Mouse (Mus musculus): ENCODE measurements at regions not wholly inside any gene's neighbourhood (a gene's known extent, or its start where the extent isn't known, plus 50 kb on each side); places are given as distances from the start of the nearest gene placed in this dataset.

DNA sequence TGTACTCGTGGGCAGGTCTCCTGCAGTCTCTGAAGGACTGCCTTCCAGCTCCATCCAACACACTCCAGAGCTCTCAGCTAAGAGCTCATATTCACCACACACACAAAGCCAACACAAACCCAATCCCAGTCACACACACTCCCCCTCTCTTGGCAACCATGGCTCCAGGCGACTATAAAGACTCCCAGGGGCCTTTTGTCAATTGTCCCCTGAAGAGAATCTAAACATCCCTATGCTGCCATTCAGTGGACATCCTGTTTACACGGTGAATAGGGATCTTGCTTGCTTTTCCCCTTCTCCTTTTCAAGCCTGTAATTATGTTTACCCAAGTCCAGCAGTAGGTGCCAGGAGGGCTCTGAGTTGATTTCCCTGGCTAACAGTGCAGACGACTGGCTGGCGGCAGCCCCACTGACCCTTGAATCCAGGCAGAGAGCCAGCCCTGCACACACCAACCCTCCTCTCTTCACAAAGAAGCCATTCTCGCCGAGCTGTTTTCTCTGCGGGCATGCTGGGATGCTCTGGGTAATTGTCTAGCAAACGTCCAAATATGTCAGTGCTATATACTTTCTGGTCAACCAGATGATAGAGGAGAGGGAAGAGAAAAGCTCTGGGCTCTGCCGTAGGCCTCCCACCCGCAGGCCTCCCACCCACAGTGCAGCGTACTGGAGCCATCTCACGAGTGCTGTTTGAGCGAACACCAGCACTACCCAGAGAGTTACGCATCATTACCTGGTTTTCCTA lies 144.9 kb downstream of the Tbc1d30 start:
- H3K27me3 ChIP-seq (ENCODE audit: control insufficient read depth, insufficient read depth, low read length): no peaks in the 10 kb centered on the region
- H3K9me3 ChIP-seq (ENCODE audit: control insufficient read depth, low read length): no peaks in the 10 kb centered on the region
- peak overlapping the region; percentile 19 for H3K4me2 ChIP-seq
- no peak overlapping the region for H3K4me3 ChIP-seq (ENCODE audit: low read depth, low read length)
- H3K36me3 ChIP-seq (ENCODE audit: control insufficient read depth, insufficient read depth, low read length): no peaks in the 10 kb centered on the region
- DNase-seq (ENCODE audit: low spot score, missing footprints): peak; percentile 95
- ATAC-seq (ENCODE audit: low FRiP score): peak; percentile 93
- H3K27ac ChIP-seq (ENCODE audit: low read depth, low read length): peak overlapping the region; percentile 67
- peak overlapping the region; percentile 33 for H3K9ac ChIP-seq (ENCODE audit: low read length)
- H3K4me1 ChIP-seq (ENCODE audit: control insufficient read depth, insufficient read depth, low read length): peaks cover 11% of the 10 kb centered on the region
- WGBS: 14% methylated on average over 15 of the region's 15 CpGs

- H3K4me3 ChIP-seq (ENCODE audit: low read depth, low read length): no peak overlapping the region
- H3K4me1 ChIP-seq (ENCODE audit: control insufficient read depth, insufficient read depth, low read length): peaks cover 11% of the 10 kb centered on the region
- ATAC-seq (ENCODE audit: low FRiP score) (no peak), DNase-seq (ENCODE audit: low spot score, missing footprints) (no peak)
- no peak overlapping the region for H3K9ac ChIP-seq (ENCODE audit: low read length)
- H3K27ac ChIP-seq (ENCODE audit: low read depth, low read length): peak overlapping the region; percentile 67
- H3K36me3 ChIP-seq (ENCODE audit: control insufficient read depth, insufficient read depth, low read length): no peaks in the 10 kb centered on the region
- H3K4me2 ChIP-seq: peak overlapping the region; percentile 19; the same call in 1 of the 2 replicates
- H3K9me3 ChIP-seq (ENCODE audit: control insufficient read depth, low read length): no peaks in the 10 kb centered on the region
- 57% methylated on average over 3 of the region's 3 CpGs for WGBS
- no peaks in the 10 kb centered on the region for H3K27me3 ChIP-seq (ENCODE audit: control insufficient read depth, insufficient read depth, low read length)
These were observed 144.4 kb downstream of the Tbc1d30 start for GRCm38 (mm10) chr10:121206743-121207039.
